Mouse (Mus musculus): ENCODE data around the gene Wdr31.

The Wdr31 gene

GRCm38 (mm10) chr4:62440544-62440943 lies 30.2 kb downstream of the Wdr31 start:
- no peak for DNase-seq (ENCODE audit: low spot score in 2 of 2)

- DNase-seq (ENCODE audit: low spot score in 2 of 2), result no peak
Measured at GRCm38 (mm10) chr4:62439793-62440192, 30.9 kb downstream of the Wdr31 start.

GRCm38 (mm10) chr4:62437871-62438270 lies 32.8 kb downstream of the Wdr31 start:
- DNase-seq (ENCODE audit: low spot score in 2 of 2), result no peak

- DNase-seq (ENCODE audit: low spot score in 2 of 2), result no peak
Measured at GRCm38 (mm10) chr4:62437256-62437778, 33.4 kb downstream of the Wdr31 start.

- no peak for DNase-seq (ENCODE audit: low spot score in 2 of 2)
Measured at GRCm38 (mm10) chr4:62435081-62435480, 35.6 kb downstream of the Wdr31 start, which contains the start of gene Rnf183. Rnf183 (minus strand) TSS chr4:62435252.

GRCm38 (mm10) chr4:62433939-62434870 lies 36.5 kb downstream of the Wdr31 start:
- no peak for DNase-seq (ENCODE audit: low spot score in 2 of 2)

- no peak for DNase-seq (ENCODE audit: low spot score in 2 of 2)
Measured at GRCm38 (mm10) chr4:62431522-62431921, 39.2 kb downstream of the Wdr31 start.

- no peak for DNase-seq (ENCODE audit: low spot score in 2 of 2)
Measured at GRCm38 (mm10) chr4:62430678-62431077, 40.0 kb downstream of the Wdr31 start.

GRCm38 (mm10) chr4:62429616-62430015 lies 41.1 kb downstream of the Wdr31 start:
- no peak for DNase-seq (ENCODE audit: low spot score in 2 of 2)

- no peak for DNase-seq (ENCODE audit: low spot score in 2 of 2)
Measured at GRCm38 (mm10) chr4:62427978-62428758, 42.5 kb downstream of the Wdr31 start.

GRCm38 (mm10) chr4:62425891-62426290 lies 44.8 kb downstream of the Wdr31 start:
- no peak for DNase-seq (ENCODE audit: low spot score in 2 of 2)

GRCm38 (mm10) chr4:62419091-62419490 lies 51.6 kb downstream of the Wdr31 start:
- no peak for DNase-seq (ENCODE audit: low spot score in 2 of 2)

GRCm38 (mm10) chr4:62418448-62418847 lies 52.2 kb downstream of the Wdr31 start:
- DNase-seq (ENCODE audit: low spot score in 2 of 2), result no peak

GRCm38 (mm10) chr4:62411606-62412005 lies 59.1 kb downstream of the Wdr31 start:
- DNase-seq (ENCODE audit: low spot score in 2 of 2), result no peak

GRCm38 (mm10) chr4:62410325-62410724 lies 60.4 kb downstream of the Wdr31 start:
- no peak for DNase-seq (ENCODE audit: low spot score in 2 of 2)

- DNase-seq (ENCODE audit: low spot score in 2 of 2), result no peak
Measured at GRCm38 (mm10) chr4:62409615-62410014, 61.1 kb downstream of the Wdr31 start.

- peak; percentile 91 to 93 for DNase-seq (ENCODE audit: low spot score in 2 of 2)
Measured at GRCm38 (mm10) chr4:62408601-62409282, 62.0 kb downstream of the Wdr31 start, which contains the start of the genes Cdc26 and Prpf4. Cdc26 (minus strand) TSS chr4:62408642. Prpf4 (plus strand) TSS chr4:62408797.

GRCm38 (mm10) chr4:62407730-62408582 lies 62.7 kb downstream of the Wdr31 start:
- peak; percentile 25 to 44 for DNase-seq (ENCODE audit: low spot score in 2 of 2)

- no peak for DNase-seq (ENCODE audit: low spot score in 2 of 2)
Measured at GRCm38 (mm10) chr4:62406133-62406532, 64.6 kb downstream of the Wdr31 start.

- DNase-seq (ENCODE audit: low spot score in 2 of 2), result no peak
Measured at GRCm38 (mm10) chr4:62398956-62399355, 71.7 kb downstream of the Wdr31 start.

Measured in spleen, postnatal 14 days (tissue).